Mouse (Mus musculus): ENCODE data around the gene Plac8.

- TF ChIP-seq POLR2A (IDR thresholded peaks at IDR 0.05; ENCODE audit: extremely low read depth, insufficient read depth, low read length) (no peak), CTCF (IDR thresholded peaks at IDR 0.05; ENCODE audit: low read depth, low read length) (peak; percentile 68)
These were observed 35.4 kb downstream of the Plac8 start for GRCm38 (mm10) chr5:100536638-100537037.
